Mouse (Mus musculus) erythroblast, embryonic 14.5 days (primary cell): ENCODE data around the gene Mrpl53.

Experiments used
- GATA1 ChIP-seq: IDR thresholded peaks from 2 replicates; pipeline ENCODE4 v1.6.1; 2012; ENCODE audit warnings: low read length, inconsistent platforms, mixed read lengths
- TAL1 ChIP-seq: IDR thresholded peaks from 3 replicates; pipeline ENCODE4 v1.6.1; 2012; ENCODE audit warnings: low read length, inconsistent platforms, mixed read lengths

DNA sequence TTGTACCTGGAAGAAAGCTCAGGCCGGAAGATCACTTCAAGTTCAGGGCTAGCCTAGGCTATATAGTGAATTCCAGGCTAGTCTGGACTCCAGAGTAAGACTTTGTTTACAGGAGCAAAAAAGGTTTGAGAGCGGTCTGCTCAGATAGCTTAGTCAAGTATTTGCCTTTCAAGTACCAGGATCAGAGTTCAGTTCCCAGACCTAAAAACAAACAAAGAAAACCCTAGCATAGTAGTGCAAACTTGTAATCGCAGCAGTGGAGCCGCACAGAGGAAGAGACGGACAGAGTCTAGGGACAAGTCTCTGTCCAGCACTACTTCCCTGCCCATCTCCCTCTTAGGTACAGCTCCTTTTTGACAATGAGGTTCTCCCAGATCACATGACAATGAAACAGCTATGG is 28.6 kb upstream of the Mrpl53 start:
- TF ChIP-seq GATA1 (no peak), TAL1 (no peak)
